Mouse (Mus musculus): Measurements from ENCODE around the gene Acin1. TPM values are rescaled to one million over a fixed set of nuclear protein-coding genes. Genes with fewer than 3 reads are reported as not detected.
A peak's percentile ranks its signal among the peaks of the same experiment; 100 is the strongest.

Gene Acin1
- polyA plus RNA-seq, 1 experiment from 2014 or later: 116 TPM

DNA sequence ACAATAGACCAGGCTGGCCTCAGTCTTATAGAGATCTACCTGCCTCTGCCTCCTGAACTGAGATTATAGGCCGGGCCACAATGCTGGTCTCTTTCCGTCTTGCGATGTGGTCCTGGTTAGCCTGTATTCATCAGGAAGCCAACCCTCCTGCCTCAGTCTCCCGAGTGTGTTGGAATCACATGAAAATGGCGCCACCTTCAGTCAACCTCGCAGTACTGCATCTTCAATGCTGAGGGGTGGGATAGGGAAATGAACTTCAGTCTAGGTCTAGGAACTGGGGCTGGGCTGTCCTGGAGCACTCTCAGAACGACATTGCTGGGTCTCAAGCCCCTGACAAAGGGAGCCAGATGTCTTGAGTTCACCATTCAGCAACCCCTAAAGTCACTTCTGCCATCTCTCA lies 89.6 kb downstream of the Acin1 start:
- Histone ChIP-seq H3K4me2 (ENCODE audit: low read depth, low read length) (no peak overlapping the region), H3K27me3 (ENCODE audit: control insufficient read depth, insufficient read depth, low read depth, low read length) (no peaks in the 10 kb centered on the region), H3K4me3 (ENCODE audit: low read length) (no peak overlapping the region), H3K9ac (ENCODE audit: low read length) (no peak overlapping the region), H3K36me3 (ENCODE audit: control insufficient read depth, insufficient read depth, low read length) (peaks cover 13% of the 10 kb centered on the region; the same call in 1 of the 2 replicates), H3K27ac (ENCODE audit: low read length) (no peak overlapping the region), H3K9me3 (ENCODE audit: control insufficient read depth, low read length) (no peaks in the 10 kb centered on the region), H3K4me1 (replicated peaks; ENCODE audit: control insufficient read depth, insufficient read depth, low read length) (peaks cover 4% of the 10 kb centered on the region; the same call in 1 of the 2 replicates)
- ATAC-seq (ENCODE audit: low read depth): no peak
- WGBS: 73% methylated on average over 7 of the region's 7 CpGs

- no peak overlapping the region for H3K9ac ChIP-seq (ENCODE audit: low read length)
- H3K4me3 ChIP-seq (ENCODE audit: low read length): no peak overlapping the region
- H3K27ac ChIP-seq (ENCODE audit: low read length): no peak overlapping the region
- H3K4me2 ChIP-seq (ENCODE audit: low read depth, low read length): no peak overlapping the region
- ATAC-seq (ENCODE audit: low read depth): no peak
- peaks cover 4% of the 10 kb centered on the region; the same call in 1 of the 2 replicates for H3K4me1 ChIP-seq (replicated peaks; ENCODE audit: control insufficient read depth, insufficient read depth, low read length)
- WGBS: 63% methylated on average over 28 of the region's 28 CpGs
- H3K9me3 ChIP-seq (ENCODE audit: control insufficient read depth, low read length): no peaks in the 10 kb centered on the region
- peaks cover 17% of the 10 kb centered on the region; the same call in 1 of the 2 replicates for H3K36me3 ChIP-seq (ENCODE audit: control insufficient read depth, insufficient read depth, low read length)
- no peaks in the 10 kb centered on the region for H3K27me3 ChIP-seq (ENCODE audit: control insufficient read depth, insufficient read depth, low read depth, low read length)
These were observed 91.9 kb downstream of the Acin1 start for GRCm38 (mm10) chr14:54594631-54595414.

- no peak overlapping the region for H3K4me2 ChIP-seq (ENCODE audit: low read depth, low read length)
- 90% methylated on average over 3 of the region's 3 CpGs for WGBS
- no peak overlapping the region for H3K27ac ChIP-seq (ENCODE audit: low read length)
- H3K9ac ChIP-seq (ENCODE audit: low read length): no peak overlapping the region
- peaks cover 4% of the 10 kb centered on the region; the same call in 1 of the 2 replicates for H3K4me1 ChIP-seq (replicated peaks; ENCODE audit: control insufficient read depth, insufficient read depth, low read length)
- peaks cover 14% of the 10 kb centered on the region; the same call in 1 of the 2 replicates for H3K36me3 ChIP-seq (ENCODE audit: control insufficient read depth, insufficient read depth, low read length)
- H3K4me3 ChIP-seq (ENCODE audit: low read length): no peak overlapping the region
- H3K9me3 ChIP-seq (ENCODE audit: control insufficient read depth, low read length): no peaks in the 10 kb centered on the region
- no peak for ATAC-seq (ENCODE audit: low read depth)
- no peaks in the 10 kb centered on the region for H3K27me3 ChIP-seq (ENCODE audit: control insufficient read depth, insufficient read depth, low read depth, low read length)
These were observed 92.7 kb downstream of the Acin1 start for GRCm38 (mm10) chr14:54594055-54594454.

GRCm38 (mm10) chr14:54592319-54592934 lies 94.3 kb downstream of the Acin1 start:
- H3K9ac ChIP-seq (ENCODE audit: low read length): peak overlapping the region; percentile 36; the same call in 1 of the 2 replicates
- peaks cover 13% of the 10 kb centered on the region; the same call in 1 of the 2 replicates for H3K36me3 ChIP-seq (ENCODE audit: control insufficient read depth, insufficient read depth, low read length)
- no peak overlapping the region for H3K4me2 ChIP-seq (ENCODE audit: low read depth, low read length)
- no peak overlapping the region for H3K4me3 ChIP-seq (ENCODE audit: low read length)
- H3K27me3 ChIP-seq (ENCODE audit: control insufficient read depth, insufficient read depth, low read depth, low read length): no peaks in the 10 kb centered on the region
- H3K4me1 ChIP-seq (replicated peaks; ENCODE audit: control insufficient read depth, insufficient read depth, low read length): peaks cover 4% of the 10 kb centered on the region; the same call in 1 of the 2 replicates
- WGBS: 54% methylated on average over 10 of the region's 10 CpGs
- H3K9me3 ChIP-seq (ENCODE audit: control insufficient read depth, low read length): no peaks in the 10 kb centered on the region
- H3K27ac ChIP-seq (ENCODE audit: low read length): peak overlapping the region; percentile 49; the same call in 1 of the 2 replicates
- ATAC-seq (ENCODE audit: low read depth): peak; percentile 41; the same call in 1 of the 2 replicates

MicroRNAs within 50 kb of the gene (microRNA counts, 519-probe panel; counts per million panel counts)
- microRNA mmu-miR-686: not detected

Small RNAs within 50 kb of the gene (microRNA-seq; reads per million reads assigned to microRNA genes)
- gene Mir686: not detected
- not detected for gene Mir6948

Other genes with a start within 250 kb of the Acin1 start
- 61.9 and 64.2 TPM in 2 replicates for gene Lrp10, start 222.8 kb downstream of the Acin1 start, polyA plus RNA-seq (2015; fragmentation: Nextera tagmentation; extraction: Ambion mirVana)
- gene Rem2, start 210.8 kb downstream of the Acin1 start, polyA plus RNA-seq (2015; fragmentation: Nextera tagmentation; extraction: Ambion mirVana): 19.6 and 22.4 TPM in 2 replicates
- 73.5 and 77.6 TPM in 2 replicates for gene Prmt5, start 169.4 kb downstream of the Acin1 start, polyA plus RNA-seq (2015; fragmentation: Nextera tagmentation; extraction: Ambion mirVana)
- 52.3 and 57.1 TPM in 2 replicates for gene Haus4, start 132.3 kb downstream of the Acin1 start, polyA plus RNA-seq (2015; fragmentation: Nextera tagmentation; extraction: Ambion mirVana)
- 41.1 and 41.2 TPM in 2 replicates for gene Ajuba, start 109.4 kb downstream of the Acin1 start, polyA plus RNA-seq (2015; fragmentation: Nextera tagmentation; extraction: Ambion mirVana)
- 11.6 and 12.7 TPM in 2 replicates for gene 4931414P19Rik, start 80.9 kb downstream of the Acin1 start, polyA plus RNA-seq (2015; fragmentation: Nextera tagmentation; extraction: Ambion mirVana)
- 352 and 366 TPM in 2 replicates for gene Psmb5, start 68.9 kb downstream of the Acin1 start, polyA plus RNA-seq (2015; fragmentation: Nextera tagmentation; extraction: Ambion mirVana)
- gene Psmb11, start 65.5 kb downstream of the Acin1 start, polyA plus RNA-seq (2015; fragmentation: Nextera tagmentation; extraction: Ambion mirVana): 1.2 and 4.3 TPM in 2 replicates
- not detected in 2 replicates for gene Gm17606, start 46.0 kb downstream of the Acin1 start, polyA plus RNA-seq (2015; fragmentation: Nextera tagmentation; extraction: Ambion mirVana)
- 2.1 and 2.8 TPM in 2 replicates for gene Cdh24, start 45.6 kb downstream of the Acin1 start, polyA plus RNA-seq (2015; fragmentation: Nextera tagmentation; extraction: Ambion mirVana)
- gene 1700123O20Rik, start 715 bp downstream of the Acin1 start, polyA plus RNA-seq (2015; fragmentation: Nextera tagmentation; extraction: Ambion mirVana): 73.4 and 78.9 TPM in 2 replicates
- gene Gm29776, start 11.9 kb upstream of the Acin1 start, polyA plus RNA-seq (2015; fragmentation: Nextera tagmentation; extraction: Ambion mirVana): 0.11 and 0.19 TPM in 2 replicates
- 0.28 TPM in 1 of 2 replicates, not detected in the other for gene Cebpe, start 25.2 kb upstream of the Acin1 start, polyA plus RNA-seq (2015; fragmentation: Nextera tagmentation; extraction: Ambion mirVana)
- gene Slc7a8, start 95.0 kb upstream of the Acin1 start, polyA plus RNA-seq (2015; fragmentation: Nextera tagmentation; extraction: Ambion mirVana): 1.9 and 2.0 TPM in 2 replicates
- gene Rnf212b, start 127.2 kb upstream of the Acin1 start, polyA plus RNA-seq (2015; fragmentation: Nextera tagmentation; extraction: Ambion mirVana): not detected in 2 replicates
- 10.2 and 13.2 TPM in 2 replicates for gene Homez, start 184.0 kb upstream of the Acin1 start, polyA plus RNA-seq (2015; fragmentation: Nextera tagmentation; extraction: Ambion mirVana)
- 1.5 and 1.6 TPM in 2 replicates for gene Ppp1r3e, start 190.6 kb upstream of the Acin1 start, polyA plus RNA-seq (2015; fragmentation: Nextera tagmentation; extraction: Ambion mirVana)
- gene Bcl2l2, start 196.4 kb upstream of the Acin1 start, polyA plus RNA-seq (2015; fragmentation: Nextera tagmentation; extraction: Ambion mirVana): 3.4 and 4.2 TPM in 2 replicates
- gene Gm20521, start 196.5 kb upstream of the Acin1 start, polyA plus RNA-seq (2015; fragmentation: Nextera tagmentation; extraction: Ambion mirVana): not detected in 2 replicates
- gene Pabpn1, start 205.6 kb upstream of the Acin1 start, polyA plus RNA-seq (2015; fragmentation: Nextera tagmentation; extraction: Ambion mirVana): 89.1 and 92.8 TPM in 2 replicates
- 27.2 and 28.3 TPM in 2 replicates for gene Slc22a17, start 226.2 kb upstream of the Acin1 start, polyA plus RNA-seq (2015; fragmentation: Nextera tagmentation; extraction: Ambion mirVana)
- 24.6 and 26.0 TPM in 2 replicates for gene Efs, start 239.2 kb upstream of the Acin1 start, polyA plus RNA-seq (2015; fragmentation: Nextera tagmentation; extraction: Ambion mirVana)
- not detected in 2 replicates for gene Il25, start 245.8 kb upstream of the Acin1 start, polyA plus RNA-seq (2015; fragmentation: Nextera tagmentation; extraction: Ambion mirVana)
- gene Cmtm5, start 249.3 kb upstream of the Acin1 start, polyA plus RNA-seq (2015; fragmentation: Nextera tagmentation; extraction: Ambion mirVana): 1.2 and 1.7 TPM in 2 replicates

All from lung, embryonic 16.5 days (tissue).